Mouse (Mus musculus): ENCODE results near the gene Tha1.
"Not testable (repeated sequence)": the region's sequence is repeated elsewhere in the genome, so short reads cannot be mapped to it uniquely, and the experiment has no call there.

The Tha1 gene

GRCm38 (mm10) chr11:117848271-117848984 lies 24.9 kb downstream of the Tha1 start:
- peak; percentile 58 for DNase-seq

DNA sequence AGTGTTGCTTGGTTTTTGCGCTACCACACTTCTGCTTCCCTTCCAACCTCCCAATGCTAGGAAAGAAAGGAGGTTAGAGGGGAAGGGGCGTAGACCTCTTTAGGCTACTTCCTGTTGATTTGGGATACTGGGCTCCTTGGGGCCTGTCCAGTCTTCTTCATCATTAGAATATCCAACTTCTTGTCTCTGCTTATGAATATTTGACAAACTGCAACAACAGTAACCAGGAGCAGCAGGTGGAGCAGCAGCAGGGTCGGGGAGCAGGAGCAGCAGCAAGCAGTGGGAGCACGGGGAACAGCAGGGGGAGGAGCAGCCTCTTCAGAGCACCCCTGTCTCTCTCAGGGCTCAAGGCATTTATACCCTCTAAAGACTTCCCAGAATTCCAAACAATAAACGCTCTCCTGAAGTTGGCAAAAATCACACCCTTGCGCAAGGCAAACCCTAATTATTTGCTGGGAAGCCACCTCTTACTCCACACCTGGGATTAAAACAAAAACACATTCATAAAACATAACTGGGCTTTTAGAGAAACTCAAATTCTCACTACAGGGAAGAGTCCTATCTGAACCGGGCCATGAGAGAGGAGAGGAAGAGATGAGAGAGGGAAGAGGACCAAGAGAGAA lies 25.6 kb downstream of the Tha1 start:
- no peak for DNase-seq

GRCm38 (mm10) chr11:117846640-117847039 lies 26.6 kb downstream of the Tha1 start:
- peak; percentile 76 for DNase-seq

GRCm38 (mm10) chr11:117845651-117846050 lies 27.6 kb downstream of the Tha1 start:
- DNase-seq, result no peak

DNA sequence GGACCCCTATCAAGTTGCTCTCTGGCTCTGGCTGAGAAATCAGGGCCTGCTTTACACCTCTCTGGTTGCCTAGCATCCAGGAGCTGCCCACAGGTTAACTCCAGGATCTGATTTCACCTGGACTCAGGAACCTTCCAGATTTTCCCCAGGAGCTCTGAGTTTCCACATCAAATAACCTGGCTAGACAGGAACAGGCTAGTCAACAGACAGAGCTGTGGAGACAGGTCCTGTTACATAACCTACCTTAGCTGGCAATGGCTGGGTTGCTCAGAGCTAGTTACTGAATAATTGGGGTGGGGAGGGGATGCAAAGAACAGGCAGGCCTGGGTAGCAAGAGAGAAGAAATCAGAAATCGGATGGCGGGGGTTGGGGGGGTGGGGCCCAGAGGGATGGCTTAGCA lies 28.3 kb downstream of the Tha1 start:
- peak; percentile 71 for DNase-seq

- no peak for DNase-seq
Observed at GRCm38 (mm10) chr11:117843434-117843833, 29.8 kb downstream of the Tha1 start.

DNA sequence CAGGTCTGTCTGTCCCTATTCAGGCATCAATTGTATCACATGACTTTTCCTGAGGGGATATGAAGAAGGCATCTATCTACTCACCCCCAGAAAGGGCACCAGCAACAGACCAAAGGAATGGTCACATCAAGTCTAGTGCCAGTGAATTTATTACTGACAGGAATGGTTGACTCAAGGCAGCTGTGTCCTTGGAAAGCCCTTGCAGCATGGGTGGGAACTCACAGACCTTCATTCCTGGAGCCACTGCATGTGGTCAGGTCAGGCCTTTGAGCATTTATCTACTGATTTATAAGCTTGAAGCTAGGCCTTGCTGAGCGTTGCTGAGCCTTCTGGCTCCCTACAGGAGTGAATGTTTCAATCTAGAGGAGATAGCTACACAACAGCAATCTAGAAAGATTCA lies 32.4 kb downstream of the Tha1 start:
- DNase-seq, result no peak

DNA sequence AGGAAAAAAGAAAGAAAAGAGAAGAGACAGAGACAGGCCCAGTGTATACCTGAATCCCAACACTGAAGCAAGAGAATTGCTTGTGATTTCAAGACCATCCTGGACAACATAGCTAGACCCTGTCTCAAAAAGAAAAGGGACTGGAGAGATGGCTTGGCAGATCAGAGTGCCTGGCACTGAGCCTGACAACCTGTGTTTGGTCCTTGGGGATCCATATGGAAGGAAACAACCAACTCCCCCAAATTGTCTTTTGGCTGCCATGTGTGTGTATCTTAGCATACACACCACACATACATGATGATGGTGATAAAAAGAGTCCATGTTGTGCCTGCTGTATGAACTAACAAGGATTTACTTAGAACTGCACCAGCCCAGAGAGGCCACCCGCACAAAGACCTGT lies 34.3 kb downstream of the Tha1 start:
- no peak for DNase-seq

DNA sequence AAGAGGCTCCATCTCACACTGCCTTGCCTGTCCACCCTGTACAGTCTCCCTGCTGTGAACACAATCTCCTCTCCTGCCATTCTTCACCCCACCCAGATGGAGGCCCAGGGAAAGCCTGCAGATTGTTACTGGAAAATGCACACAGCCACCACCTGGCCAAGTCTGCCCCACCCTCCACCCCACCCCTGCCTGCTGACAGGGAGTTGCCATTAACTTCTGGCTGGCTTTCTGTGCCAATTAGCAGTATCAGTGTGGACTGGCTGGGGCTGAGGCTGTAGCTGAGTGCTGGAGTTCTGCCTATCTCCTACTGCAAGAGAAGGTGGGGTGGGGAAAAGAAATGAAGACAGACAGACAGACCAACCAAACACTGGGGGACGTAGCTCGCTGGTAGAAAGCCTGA lies 34.7 kb downstream of the Tha1 start:
- peak; percentile 59 for DNase-seq

DNA sequence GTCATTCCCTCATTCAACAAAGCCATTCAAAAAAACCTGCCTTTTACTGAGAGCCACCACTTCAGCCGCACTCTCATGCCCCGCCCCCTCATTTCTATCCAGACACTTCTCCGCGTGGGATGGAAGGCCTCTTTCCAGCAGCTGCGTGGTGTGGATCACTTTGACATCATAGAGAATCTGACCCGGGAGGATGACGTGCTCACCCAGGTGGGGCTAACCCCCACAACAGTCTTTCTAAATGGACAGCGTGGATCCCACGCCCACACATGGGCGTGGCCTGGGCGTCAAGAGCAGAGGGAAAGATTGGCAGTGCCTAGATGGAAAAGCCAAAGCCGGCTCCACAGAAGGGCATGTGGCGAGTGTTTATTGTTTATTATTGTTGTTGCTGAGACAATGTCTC lies 37.0 kb downstream of the Tha1 start:
- DNase-seq, result no peak

DNA sequence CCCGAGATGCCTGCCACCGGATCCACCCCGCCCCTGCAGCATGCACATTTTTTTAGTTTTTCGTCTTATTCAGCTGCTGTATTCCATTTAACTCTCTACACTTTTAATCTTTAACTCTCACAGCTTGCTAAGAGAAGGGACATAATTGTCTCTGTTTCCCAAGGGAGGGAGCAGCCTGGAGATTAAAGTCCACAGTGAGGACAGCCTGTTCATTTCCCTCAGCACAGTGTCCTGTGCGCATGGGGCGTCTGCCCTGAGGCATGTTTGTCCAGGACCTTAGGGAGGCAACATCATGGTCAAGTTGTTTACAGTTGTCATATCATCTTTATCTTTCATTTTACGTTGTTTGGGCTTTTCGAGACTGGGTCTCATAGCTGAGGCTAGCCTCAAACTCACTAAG lies 39.2 kb downstream of the Tha1 start:
- DNase-seq, result peak; percentile 81

DNA sequence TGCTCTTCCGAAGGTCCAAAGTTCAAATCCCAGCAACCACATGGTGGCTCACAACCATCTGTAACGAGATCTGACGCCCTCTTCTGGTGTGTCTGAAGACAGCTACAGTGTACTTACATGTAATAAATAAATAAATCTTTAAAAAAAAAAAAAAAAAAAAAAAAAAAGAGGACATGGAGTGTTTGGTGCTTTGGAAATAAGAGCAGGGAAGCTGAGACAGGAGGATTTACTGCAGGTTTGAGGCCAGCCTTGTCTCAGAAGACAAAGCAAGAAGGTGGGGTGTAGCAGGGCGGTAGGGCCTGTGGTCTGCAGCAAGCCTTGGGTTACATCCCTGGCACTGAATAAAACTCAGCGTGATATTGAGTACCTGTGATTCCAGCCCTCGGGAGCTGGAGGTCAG lies 39.8 kb downstream of the Tha1 start:
- not testable (repeated sequence) for DNase-seq

DNA sequence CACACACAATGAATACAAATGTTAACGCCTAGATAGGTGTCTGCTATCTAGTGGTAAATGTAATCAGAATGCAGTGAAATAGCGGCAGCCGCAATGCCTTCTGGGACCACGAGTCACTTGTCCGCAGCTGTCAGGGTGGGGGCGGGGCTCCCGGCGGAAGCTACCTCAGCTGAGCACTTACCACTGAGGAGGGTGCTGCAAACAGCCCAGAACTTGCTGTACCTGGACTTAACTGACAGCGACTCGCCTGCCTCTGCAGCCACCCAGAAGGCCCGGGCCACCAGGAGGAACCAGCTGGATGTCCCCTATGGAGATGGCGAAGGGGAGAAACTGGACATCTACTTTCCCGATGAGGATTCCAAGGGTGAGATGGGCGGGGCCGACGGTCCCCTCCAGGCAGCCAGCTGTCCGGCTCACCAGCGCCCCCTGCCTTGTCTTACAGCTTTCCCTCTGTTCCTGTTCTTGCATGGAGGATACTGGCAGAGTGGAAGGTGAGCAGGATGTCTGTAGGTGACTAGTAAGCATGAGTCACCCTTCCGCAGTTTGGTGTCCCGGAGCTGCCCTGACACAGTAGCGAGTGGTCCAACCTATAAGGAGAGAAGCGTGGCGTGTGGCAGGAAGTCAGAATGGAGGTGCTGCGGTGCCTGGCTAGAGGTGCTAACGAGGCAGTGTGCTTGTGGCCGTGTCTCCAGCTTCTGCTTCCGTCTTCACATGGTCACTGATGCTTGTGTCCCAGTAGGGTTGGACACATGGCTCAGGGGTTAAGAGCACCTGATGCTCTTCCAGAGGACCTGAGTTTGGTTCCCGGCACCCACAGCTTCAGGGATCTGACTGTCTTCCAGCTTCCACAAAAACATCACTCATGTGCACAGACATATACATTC lies 41.0 kb downstream of the Tha1 start:
- peak; percentile 71 for DNase-seq

GRCm38 (mm10) chr11:117830401-117830800 lies 42.9 kb downstream of the Tha1 start:
- DNase-seq, result no peak

GRCm38 (mm10) chr11:117829671-117830215 lies 43.5 kb downstream of the Tha1 start:
- peak; percentile 93 for DNase-seq

DNA sequence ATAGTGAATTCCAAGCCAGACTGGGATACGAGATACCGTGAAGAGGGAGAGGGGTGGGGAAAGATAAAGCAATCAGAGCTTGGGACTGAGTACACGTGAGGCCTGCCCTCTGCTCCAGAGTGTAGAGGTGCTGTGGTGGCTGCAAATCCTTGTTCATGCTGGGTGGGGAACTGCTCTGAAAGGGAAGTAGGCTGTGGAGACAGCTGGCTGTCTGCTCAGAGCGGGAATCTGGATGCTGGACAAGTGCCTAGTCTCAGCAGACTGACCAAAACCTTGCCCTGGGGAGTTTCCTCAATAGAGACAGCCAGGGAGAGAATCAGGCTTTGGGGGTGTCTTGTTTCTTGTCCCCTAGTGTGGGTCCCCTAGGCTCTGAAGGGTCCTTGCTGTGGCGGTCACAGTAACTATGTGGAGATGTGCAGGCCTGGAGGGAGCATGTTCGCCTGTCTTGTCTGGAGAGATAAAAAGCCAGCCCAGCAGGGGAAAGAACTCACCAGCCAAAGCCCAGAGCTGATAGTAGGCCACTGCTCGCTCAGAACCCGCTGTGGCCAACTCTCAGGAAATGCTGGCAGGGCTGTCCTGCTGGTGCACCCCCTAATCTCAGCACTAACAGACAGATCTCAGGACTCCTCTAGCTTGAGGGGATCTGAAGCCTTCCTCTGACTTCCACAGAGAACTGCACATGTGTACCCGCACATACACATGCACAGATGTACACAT lies 44.2 kb downstream of the Tha1 start:
- DNase-seq, result peak; percentile 72

- peak; percentile 71 for DNase-seq
Observed at GRCm38 (mm10) chr11:117828149-117828887, 45.0 kb downstream of the Tha1 start.

DNA sequence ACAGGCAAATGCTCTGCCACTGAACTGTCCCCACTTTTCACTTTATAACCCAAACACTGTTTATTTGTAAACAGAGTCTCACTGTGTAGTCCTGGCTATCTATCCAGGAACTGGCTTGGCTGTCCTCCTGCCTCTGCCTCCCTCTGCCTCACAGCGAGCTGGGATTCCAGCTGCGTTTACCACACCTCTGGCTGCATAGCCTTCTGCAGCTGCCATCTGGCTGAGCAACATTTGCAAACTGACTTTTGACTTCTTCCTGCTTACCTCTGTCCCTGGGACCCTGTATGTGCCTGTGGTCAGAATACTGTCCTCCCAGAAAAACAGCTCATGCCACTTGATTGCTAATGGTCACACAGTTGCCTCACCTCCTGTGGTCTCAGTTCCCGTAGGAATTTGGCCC lies 45.9 kb downstream of the Tha1 start:
- no peak for DNase-seq

DNA sequence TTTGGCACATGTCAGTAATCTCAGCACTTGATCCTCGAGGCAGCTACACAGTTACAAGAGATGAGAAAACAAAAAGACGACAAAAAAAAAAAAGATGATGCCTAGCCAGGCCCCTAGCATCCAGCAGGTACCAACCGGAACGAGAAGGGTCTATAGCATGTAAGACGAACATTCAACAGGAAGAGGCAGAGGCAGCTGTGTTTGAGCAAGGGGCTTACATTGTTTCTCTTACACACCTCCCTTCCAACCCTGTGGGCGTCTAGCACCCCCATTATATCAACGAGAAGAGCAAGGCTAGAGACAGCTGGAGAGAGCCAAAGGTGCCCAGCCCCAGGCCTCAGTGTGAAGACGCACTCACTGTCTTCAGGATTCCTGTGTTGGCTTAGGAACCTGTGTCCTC lies 46.4 kb downstream of the Tha1 start:
- no peak for DNase-seq

DNA sequence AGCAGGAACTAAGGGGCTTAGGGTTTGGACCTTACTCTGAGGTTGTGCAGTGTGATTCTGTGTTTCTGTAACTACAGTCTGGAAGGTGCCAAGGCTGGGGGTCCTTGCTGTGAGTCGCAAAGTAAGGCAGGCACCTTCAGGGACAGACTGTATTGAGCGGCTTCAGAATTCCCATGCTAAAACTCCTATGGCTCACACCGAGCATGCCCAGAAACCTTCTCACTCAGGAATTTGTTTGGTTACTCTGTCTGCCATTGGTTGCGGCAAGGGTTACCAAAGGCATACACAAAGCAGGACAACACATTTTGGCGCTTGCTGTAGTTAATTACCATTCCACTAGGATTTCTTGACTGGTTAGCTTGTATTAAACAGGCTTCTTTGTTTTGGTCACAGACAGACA lies 47.1 kb downstream of the Tha1 start:
- DNase-seq, result peak; percentile 51

DNA sequence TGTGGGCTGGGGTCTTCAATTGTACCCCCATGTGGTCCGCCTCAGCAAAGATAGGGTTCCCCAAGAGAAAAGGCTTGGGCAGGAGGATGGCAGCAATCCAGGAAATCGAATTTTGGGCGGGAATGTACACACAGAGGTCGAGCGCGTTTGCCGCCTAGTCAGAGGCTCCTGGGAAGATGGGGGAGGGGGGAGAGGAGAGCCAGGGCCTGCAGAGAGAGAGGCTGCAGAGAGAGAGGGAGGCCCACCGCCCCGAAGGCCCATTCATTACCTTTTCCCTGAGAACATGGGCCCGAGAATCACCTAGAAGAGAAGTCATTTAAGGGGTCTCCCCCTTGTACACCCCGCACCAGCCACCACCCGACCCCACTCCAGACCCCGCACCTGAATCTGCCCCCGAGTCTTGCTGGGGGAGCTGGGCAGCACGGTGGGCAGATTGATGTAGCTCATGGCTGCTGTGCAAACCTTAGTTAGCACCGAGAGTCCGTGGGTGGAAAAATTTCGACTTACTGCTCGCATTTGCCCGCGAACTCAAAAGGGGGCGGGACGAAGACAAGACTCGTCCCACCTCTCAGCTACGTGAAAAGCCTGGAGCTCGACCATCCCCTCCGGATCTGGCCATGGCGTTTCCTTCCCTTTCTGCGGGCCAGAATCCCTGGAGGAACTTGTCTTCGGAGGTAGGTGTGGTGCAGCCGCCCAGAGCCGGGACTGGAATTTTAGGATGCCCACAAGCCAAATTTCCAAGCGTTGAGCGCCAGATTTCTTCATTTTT lies 47.8 kb downstream of the Tha1 start, which contains the start of the genes Afmid and Tk1:
Afmid (plus strand) TSS at position 592 of the 769 bp plus-strand sequence.
Tk1 (minus strand) TSS at position 760 of the 769 bp plus-strand sequence.
- peak; percentile 91 for DNase-seq
